Mouse (Mus musculus) gastrocnemius, postnatal 36 days (tissue): ENCODE results near the gene Mybl2. TPM values are rescaled to one million over a fixed set of nuclear protein-coding genes. Genes with fewer than 3 reads are reported as not detected.
"Not testable (repeated sequence)": the region's sequence is repeated elsewhere in the genome, so short reads cannot be mapped to it uniquely, and the experiment has no call there.

Experiments used
- DNase-seq, 2 experiments: peaks; one replicate each; pipeline ENCODE4 v3.0.0; 2022
- intact Hi-C: fragments of 180-260 bp; cut with DNase I; formaldehyde crosslinking; loops from one replicate; pipeline ENCODE4 v1.15.1; 2025
- long read RNA-seq, 2 experiments: library from polyadenylated mRNA; stranded (forward); transcript quantifications; one replicate each; pipeline ENCODE4 v2.0.0; 2021
- total RNA-seq, 2 experiments: library from RNA; stranded (reverse); gene quantifications; 2 replicates each; pipeline ENCODE4 v1.2.3; 2021

Gene Mybl2
- under 1 TPM; 0.32 to 0.66 TPM for total RNA-seq
- long read RNA-seq, experiment 1: 0 reads
- long read RNA-seq, experiment 2: 0 reads

- intact Hi-C loops: no loop called here
- DNase-seq: peak; percentile 85 to 89
These were observed at the start of gene Mybl2 for GRCm38 (mm10) chr2:163054335-163054840. Gene Mybl2 (plus strand): TSS chr2:163054687.

GRCm38 (mm10) chr2:163007299-163007698 is 47.2 kb upstream of the Mybl2 start:
- DNase-seq: no peak
- intact Hi-C loops: no loop called here

- intact Hi-C loops: no loop called here
- DNase-seq: peak; percentile 79 to 89
These were observed 37.4 kb upstream of the Mybl2 start, which contains the start of gene Ift52 for GRCm38 (mm10) chr2:163016916-163017743. Gene Ift52 (plus strand): TSS chr2:163017354.

- intact Hi-C loops: no loop called here
- DNase-seq: no peak
These were observed 23.2 kb upstream of the Mybl2 start for GRCm38 (mm10) chr2:163031289-163031688.

- DNase-seq: no peak
- intact Hi-C loops: no loop called here
These were observed 22.7 kb upstream of the Mybl2 start for GRCm38 (mm10) chr2:163031757-163032156.

- DNase-seq: no peak
- intact Hi-C loops: no loop called here
These were observed 21.9 kb upstream of the Mybl2 start for GRCm38 (mm10) chr2:163032622-163033021.

GRCm38 (mm10) chr2:163039940-163040339 is 14.5 kb upstream of the Mybl2 start:
- intact Hi-C loops: no loop called here
- no peak for DNase-seq

- peak; percentile 40 to 45 for DNase-seq
- intact Hi-C loops: no loop called here
These were observed 6.4 kb upstream of the Mybl2 start for GRCm38 (mm10) chr2:163048125-163048524.

GRCm38 (mm10) chr2:163049116-163049515 is 5.4 kb upstream of the Mybl2 start:
- DNase-seq: no peak
- intact Hi-C loops: no loop called here

- intact Hi-C loops: no loop called here
- DNase-seq: no peak
These were observed 2.8 kb upstream of the Mybl2 start for GRCm38 (mm10) chr2:163051691-163052090.

GRCm38 (mm10) chr2:163052101-163052500 is 2.4 kb upstream of the Mybl2 start:
- intact Hi-C loops: no loop called here
- DNase-seq: no peak

GRCm38 (mm10) chr2:163052826-163053225 is 1.7 kb upstream of the Mybl2 start:
- intact Hi-C loops: no loop called here
- DNase-seq: no peak

GRCm38 (mm10) chr2:163054891-163055494 is 506 bp downstream of the Mybl2 start:
- intact Hi-C loops: no loop called here
- DNase-seq: no peak

GRCm38 (mm10) chr2:163055715-163056114 is 1.2 kb downstream of the Mybl2 start:
- no peak for DNase-seq
- intact Hi-C loops: no loop called here

GRCm38 (mm10) chr2:163056584-163056983 is 2.1 kb downstream of the Mybl2 start:
- no peak for DNase-seq
- intact Hi-C loops: no loop called here

GRCm38 (mm10) chr2:163058981-163059380 is 4.5 kb downstream of the Mybl2 start:
- intact Hi-C loops, DNase-seq: not testable (repeated sequence)

GRCm38 (mm10) chr2:163060630-163061029 is 6.1 kb downstream of the Mybl2 start:
- intact Hi-C loops: no loop called here

GRCm38 (mm10) chr2:163061203-163062118 is 7.0 kb downstream of the Mybl2 start:
- no peak for DNase-seq
- intact Hi-C loops: no loop called here

More at GRCm38 (mm10) chr2:163060630-163061029, 6.1 kb downstream of the Mybl2 start:
- no peak for DNase-seq

- DNase-seq: no peak
- intact Hi-C loops: no loop called here
These were observed 7.6 kb downstream of the Mybl2 start for GRCm38 (mm10) chr2:163062119-163062508.

- intact Hi-C loops: no loop called here
These were observed 11.8 kb downstream of the Mybl2 start for GRCm38 (mm10) chr2:163066326-163066725.

More at GRCm38 (mm10) chr2:163066326-163066725, 11.8 kb downstream of the Mybl2 start:
- DNase-seq: no peak
